Mouse (Mus musculus): ENCODE results near the gene Phf1. TPM values are rescaled to one million over a fixed set of nuclear protein-coding genes. Genes with fewer than 3 reads are reported as not detected.

The Phf1 gene
- polyA plus RNA-seq, 1 experiment = 9.6 TPM

DNA sequence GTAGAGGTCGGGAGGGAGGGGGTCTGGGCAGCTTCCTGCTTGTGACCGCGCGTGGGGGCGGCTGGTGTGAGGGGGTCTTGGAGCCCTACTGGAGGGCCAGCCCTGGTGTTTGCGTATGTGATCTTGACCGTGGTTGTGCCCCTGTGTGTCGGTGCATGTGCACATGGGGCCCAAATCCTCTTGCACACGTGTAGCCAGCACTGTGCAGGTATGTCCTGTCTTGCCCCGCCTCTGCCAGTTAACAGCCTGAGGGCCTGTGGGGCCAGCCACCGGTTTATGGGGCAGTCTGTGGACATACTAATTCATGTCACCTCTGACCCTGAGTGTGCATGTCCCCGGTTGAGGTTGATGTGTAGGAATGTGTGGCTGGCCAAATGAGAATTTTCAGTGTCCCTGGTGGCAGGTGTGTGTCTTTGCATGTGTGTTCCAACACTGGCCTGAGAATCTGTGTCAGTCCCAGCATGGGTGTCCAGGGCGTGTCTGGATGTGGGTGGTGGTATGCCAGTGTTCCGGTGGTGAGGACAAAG lies 16.3 kb downstream of the Phf1 start:
- peak overlapping the region; percentile 48 for H3K4me2 ChIP-seq (ENCODE audit: low read depth)
- H3K79me2 ChIP-seq (ENCODE audit: control insufficient read depth, insufficient read depth) = no peaks in the 10 kb centered on the region
- no peaks in the 10 kb centered on the region for H3K36me3 ChIP-seq (ENCODE audit: control insufficient read depth, insufficient read depth)
- H3K4me3 ChIP-seq = peak overlapping the region; percentile 25
- no peak for TF ChIP-seq POLR2A (IDR thresholded peaks at IDR 0.05; ENCODE audit: insufficient read length, low read depth)
- TF ChIP-seq MYOD1 (IDR thresholded peaks at IDR 0.05; ENCODE audit: control insufficient read depth in 1 of 3, insufficient read length in 2 of 3, low read depth in 2 of 3) = peak in 1 of 3 experiments; percentile 40
- no peak for TF ChIP-seq CEBPB (IDR thresholded peaks at IDR 0.05; ENCODE audit: insufficient read depth, poor library complexity, severe bottlenecking)
- TF ChIP-seq TCF12 (IDR thresholded peaks at IDR 0.05; ENCODE audit: insufficient read depth, poor library complexity, severe bottlenecking) = no peak
- peak in 1 of 3 experiments; percentile 50 for TF ChIP-seq MYOG (IDR thresholded peaks at IDR 0.05; ENCODE audit: control insufficient read depth in 1 of 3, insufficient read depth in 1 of 3, insufficient read length in 2 of 3, low read depth in 2 of 3)
- TF ChIP-seq SRF (IDR thresholded peaks at IDR 0.05; ENCODE audit: control insufficient read depth, insufficient read length, low read depth) = no peak
- TF ChIP-seq POLR2AphosphoS2 (IDR thresholded peaks at IDR 0.05; ENCODE audit: insufficient read length, low read depth) = no peak
- no peak for TF ChIP-seq TCF3 (IDR thresholded peaks at IDR 0.05; ENCODE audit: insufficient read length, low read depth)
- no peak for TF ChIP-seq USF1 (IDR thresholded peaks at IDR 0.05; ENCODE audit: low read depth)
- H3ac ChIP-seq (ENCODE audit: control insufficient read depth, insufficient read length) = no peak overlapping the region
- H3K27me3 ChIP-seq (ENCODE audit: control insufficient read depth, insufficient read depth, insufficient read length) = no peaks in the 10 kb centered on the region

DNA sequence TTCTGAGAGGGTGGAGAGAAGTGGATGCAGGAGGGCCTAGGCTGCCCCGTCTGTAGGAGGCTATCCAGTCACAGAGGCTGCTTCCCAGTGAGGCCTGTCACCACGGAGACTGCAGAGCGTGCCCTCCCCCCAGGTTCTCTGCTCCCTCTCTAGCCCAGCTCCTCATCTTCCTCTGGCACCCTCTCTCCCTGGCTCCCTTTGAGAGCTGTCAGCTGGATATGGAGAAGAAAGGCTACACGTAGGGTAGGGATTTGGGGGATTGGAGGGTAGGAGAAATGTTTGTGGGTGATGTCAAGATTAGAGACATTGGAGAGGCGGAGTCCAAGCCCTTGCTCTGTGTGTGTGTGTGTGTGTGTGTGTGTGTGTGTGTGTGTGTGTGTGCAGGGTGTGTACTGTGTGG lies 17.0 kb downstream of the Phf1 start:
- Histone ChIP-seq H3K79me2 (ENCODE audit: control insufficient read depth, insufficient read depth) (no peaks in the 10 kb centered on the region), H3K4me2 (ENCODE audit: low read depth) (no peak overlapping the region), H3K36me3 (ENCODE audit: control insufficient read depth, insufficient read depth) (no peaks in the 10 kb centered on the region), H3K27me3 (ENCODE audit: control insufficient read depth, insufficient read depth, insufficient read length) (no peaks in the 10 kb centered on the region), H3K4me3 (no peak overlapping the region), H3ac (ENCODE audit: control insufficient read depth, insufficient read length) (no peak overlapping the region)
- no peak for TF ChIP-seq MYOD1 (IDR thresholded peaks at IDR 0.05; ENCODE audit: control insufficient read depth in 1 of 3, insufficient read length in 2 of 3, low read depth in 2 of 3)

DNA sequence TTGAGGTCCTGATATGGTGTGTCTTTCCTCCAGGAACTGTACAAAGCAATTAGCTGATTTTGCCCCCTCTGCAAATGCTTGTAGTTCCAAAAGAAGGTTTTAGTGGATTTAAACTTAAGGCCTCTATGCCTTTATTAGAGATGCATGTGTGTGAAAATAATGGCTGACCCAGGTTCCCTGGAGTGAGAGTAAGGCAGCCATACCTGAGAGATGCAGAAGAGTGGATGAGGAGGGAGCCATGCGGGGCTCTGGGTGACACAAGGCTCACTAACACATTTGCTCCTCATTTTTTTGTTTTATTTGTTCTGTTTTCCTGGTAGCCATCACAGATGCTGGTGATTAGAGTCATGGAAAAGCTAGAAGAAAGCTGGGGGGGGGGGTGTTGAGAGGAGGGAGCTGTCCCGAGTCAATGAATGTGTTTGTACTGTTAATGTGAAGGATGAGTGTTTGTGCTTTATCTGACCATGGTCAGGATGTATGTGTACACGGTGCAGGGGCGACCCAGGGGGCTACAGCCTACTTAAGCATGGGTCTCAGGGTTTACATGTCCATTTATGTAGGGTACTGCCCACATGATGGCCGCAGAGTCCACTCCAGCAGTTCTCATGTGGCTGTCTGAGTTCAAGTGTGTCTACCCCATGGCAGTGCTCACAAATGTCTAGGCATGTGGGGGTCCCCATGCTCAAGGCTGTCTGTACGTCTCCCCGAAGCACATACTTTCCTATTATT lies 17.9 kb downstream of the Phf1 start:
- no peaks in the 10 kb centered on the region for H3K79me2 ChIP-seq (ENCODE audit: control insufficient read depth, insufficient read depth)
- H3K4me3 ChIP-seq = no peak overlapping the region
- H3K27me3 ChIP-seq (ENCODE audit: control insufficient read depth, insufficient read depth, insufficient read length) = no peaks in the 10 kb centered on the region
- no peaks in the 10 kb centered on the region for H3K36me3 ChIP-seq (ENCODE audit: control insufficient read depth, insufficient read depth)
- TF ChIP-seq POLR2AphosphoS2 (IDR thresholded peaks at IDR 0.05; ENCODE audit: insufficient read length, low read depth) (no peak), REST (IDR thresholded peaks at IDR 0.05; ENCODE audit: insufficient read depth, insufficient read length) (no peak), CEBPB (IDR thresholded peaks at IDR 0.05; ENCODE audit: insufficient read depth, poor library complexity, severe bottlenecking) (no peak), USF1 (IDR thresholded peaks at IDR 0.05; ENCODE audit: low read depth) (no peak), POLR2A (IDR thresholded peaks at IDR 0.05; ENCODE audit: insufficient read length, low read depth) (no peak), SRF (IDR thresholded peaks at IDR 0.05; ENCODE audit: control insufficient read depth, insufficient read length, low read depth) (no peak), MAX (IDR thresholded peaks at IDR 0.05; ENCODE audit: low read depth) (no peak), TCF3 (IDR thresholded peaks at IDR 0.05; ENCODE audit: insufficient read length, low read depth) (no peak), MYOG (IDR thresholded peaks at IDR 0.05; ENCODE audit: control insufficient read depth in 1 of 3, insufficient read depth in 1 of 3, insufficient read length in 2 of 3, low read depth in 2 of 3) (no peak), TCF12 (IDR thresholded peaks at IDR 0.05; ENCODE audit: insufficient read depth, poor library complexity, severe bottlenecking) (no peak), MYOD1 (IDR thresholded peaks at IDR 0.05; ENCODE audit: control insufficient read depth in 1 of 3, insufficient read length in 2 of 3, low read depth in 2 of 3) (no peak), E2F4 (IDR thresholded peaks at IDR 0.05; ENCODE audit: insufficient read depth) (no peak)
- H3K4me2 ChIP-seq (ENCODE audit: low read depth) = no peak overlapping the region
- no peak overlapping the region for H3ac ChIP-seq (ENCODE audit: control insufficient read depth, insufficient read length)

DNA sequence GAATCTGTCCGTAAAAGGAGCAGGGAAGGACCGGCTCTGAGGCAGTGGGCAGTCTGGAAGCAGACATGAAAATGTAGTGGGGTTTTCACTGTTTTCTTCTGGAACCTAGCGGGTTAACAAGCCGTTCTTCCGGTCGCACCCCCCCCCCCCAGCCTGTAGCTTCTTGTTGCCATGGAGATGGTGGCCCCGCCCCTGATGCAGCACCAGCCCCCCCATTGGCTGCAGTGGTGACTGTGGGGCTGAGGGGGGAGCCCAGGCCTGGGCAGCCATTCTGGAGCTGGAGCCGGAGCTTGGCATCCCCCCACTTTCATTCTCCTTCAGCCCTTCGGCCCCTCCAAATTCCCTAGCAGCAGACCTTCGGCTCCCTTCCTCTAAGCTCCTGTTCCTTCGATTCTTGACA lies 18.6 kb downstream of the Phf1 start:
- H3K79me2 ChIP-seq (ENCODE audit: control insufficient read depth, insufficient read depth) = no peaks in the 10 kb centered on the region
- no peak for TF ChIP-seq REST (IDR thresholded peaks at IDR 0.05; ENCODE audit: insufficient read depth, insufficient read length)
- no peak for TF ChIP-seq POLR2AphosphoS2 (IDR thresholded peaks at IDR 0.05; ENCODE audit: insufficient read length, low read depth)
- TF ChIP-seq MYOG (IDR thresholded peaks at IDR 0.05; ENCODE audit: control insufficient read depth in 1 of 3, insufficient read depth in 1 of 3, insufficient read length in 2 of 3, low read depth in 2 of 3) = no peak
- no peak for TF ChIP-seq TCF12 (IDR thresholded peaks at IDR 0.05; ENCODE audit: insufficient read depth, poor library complexity, severe bottlenecking)
- no peak for TF ChIP-seq USF1 (IDR thresholded peaks at IDR 0.05; ENCODE audit: low read depth)
- H3K4me2 ChIP-seq (ENCODE audit: low read depth) = no peak overlapping the region
- no peaks in the 10 kb centered on the region for H3K36me3 ChIP-seq (ENCODE audit: control insufficient read depth, insufficient read depth)
- H3K4me3 ChIP-seq = no peak overlapping the region
- no peak overlapping the region for H3ac ChIP-seq (ENCODE audit: control insufficient read depth, insufficient read length)
- no peaks in the 10 kb centered on the region for H3K27me3 ChIP-seq (ENCODE audit: control insufficient read depth, insufficient read depth, insufficient read length)

Data from myocyte (in vitro differentiated cells).